In the genomic region with DNA sequence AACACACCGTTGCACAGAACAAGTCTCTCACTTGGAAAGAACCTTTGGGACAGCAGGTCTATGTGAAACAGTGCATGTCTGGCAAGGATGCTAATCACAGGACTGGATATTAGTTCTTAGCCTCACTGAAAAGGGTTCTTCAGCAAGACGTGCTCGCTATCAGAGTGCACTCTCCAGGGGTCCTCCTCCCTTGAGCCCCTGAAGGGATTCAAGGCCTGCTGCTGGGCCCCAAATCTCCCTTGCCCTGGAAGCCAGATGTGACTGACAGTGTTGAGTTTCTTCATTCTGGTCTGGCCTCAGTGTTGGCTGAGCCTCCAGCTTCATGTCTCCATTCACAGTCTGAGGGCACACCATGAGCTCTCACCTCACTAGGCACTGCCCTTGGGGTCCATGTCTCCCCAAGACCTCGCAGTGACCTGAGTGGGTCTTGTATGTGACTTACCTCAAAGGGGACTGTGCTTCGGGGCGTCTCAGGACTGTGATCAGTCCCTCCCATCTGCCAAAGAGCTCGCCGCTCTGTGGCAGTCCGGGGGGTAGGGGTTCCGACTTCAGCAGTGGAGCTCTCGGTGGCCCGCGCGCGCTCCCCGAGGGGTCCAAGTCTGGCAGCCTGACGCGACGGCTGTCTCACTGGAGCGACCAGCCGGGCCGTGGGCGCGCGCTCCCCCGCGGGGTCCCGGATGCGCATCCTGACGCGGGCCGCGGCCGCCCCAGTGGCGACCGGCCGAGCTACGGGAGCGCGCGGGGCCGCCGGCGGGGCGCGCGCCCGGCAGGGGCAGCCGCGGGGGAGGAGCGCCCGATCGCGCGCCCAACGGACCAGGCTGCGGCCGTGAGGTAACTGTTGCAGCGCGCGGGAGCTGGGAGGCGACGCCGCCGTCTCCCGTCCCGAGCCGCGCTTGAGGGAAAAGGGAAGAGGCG, we compare ENCODE assay signal across 8 mouse cellular contexts. TPM values are rescaled to one million over a fixed set of nuclear protein-coding genes. Genes with fewer than 3 reads are reported as not detected.
A peak's percentile ranks its signal among the peaks of the same experiment; 100 is the strongest.
DNase-seq lines count a peak whose midpoint lies in the region; ATAC-seq and TF ChIP-seq lines count a peak whose summit lies in the region.

A gene (plus strand): TSS at position 861 of the 915 bp plus-strand sequence.

- TF ChIP-seq CTCF in cortical plate, adult 2 months (IDR thresholded peaks at IDR 0.05; ENCODE audit: extremely low read depth, insufficient read depth, low read length): no peak
- no peak for TF ChIP-seq CTCF in small intestine, adult 2 months (IDR thresholded peaks at IDR 0.05; ENCODE audit: extremely low read depth, insufficient read length, insufficient replicate concordance, low read depth, low read length)

- ATAC-seq in intestine, embryonic 16.5 days: peak; percentile 88

- peak within 1 kb of the TSS; percentile 97 for H3K4me2 ChIP-seq in intestine, embryonic 16.5 days (ENCODE audit: low read depth, low read length)

- intact Hi-C loops in left cerebral cortex, postnatal 4 days (cut with DNase I): no loop called here

- peak within 1 kb of the TSS; percentile 87 for H3K9ac ChIP-seq in intestine, embryonic 16.5 days (ENCODE audit: low read depth, low read length)

- H3K27me3 ChIP-seq in intestine, embryonic 16.5 days (replicated peaks; ENCODE audit: control insufficient read depth, insufficient read depth, low read length): no peaks in the 10 kb centered on the region
- peaks cover 4% of the 10 kb centered on the region; the same call in 1 of the 2 replicates for H3K27me3 ChIP-seq in small intestine, adult 2 months (ENCODE audit: control insufficient read depth, insufficient read depth, low read length)

- peak within 1 kb of the TSS; percentile 87 for H3K27ac ChIP-seq in cortical plate, adult 2 months (ENCODE audit: insufficient read depth, low read length)
- peak within 1 kb of the TSS; percentile 70 for H3K27ac ChIP-seq in intestine, embryonic 16.5 days (ENCODE audit: low read length)
- peak within 1 kb of the TSS; percentile 41 for H3K27ac ChIP-seq in small intestine, adult 2 months (ENCODE audit: insufficient read depth, low read depth, low read length)

- H3K9me3 ChIP-seq in intestine, embryonic 16.5 days (ENCODE audit: control insufficient read depth, low read length): no peaks in the 10 kb centered on the region

- peak; percentile 31; the same call in 1 of the 2 replicates for TF ChIP-seq POLR2A in cortical plate, adult 2 months (IDR thresholded peaks at IDR 0.05; ENCODE audit: extremely low read depth, insufficient read depth, low read length)
- peak; percentile 60; the same call in 1 of the 2 replicates for TF ChIP-seq POLR2A in small intestine, adult 2 months (IDR thresholded peaks at IDR 0.05; ENCODE audit: low read depth, low read length)

- peak; percentile 81 for DNase-seq in adrenal gland, adult 2 months
- DNase-seq in gonadal fat pad, adult 2 months (ENCODE audit: low read depth): no peak
- peak; percentile 78 for DNase-seq in left cerebral cortex, postnatal 4 days
- peak; percentile 74 for DNase-seq in mesoderm, embryonic 11.5 days (ENCODE audit: low read depth, low spot score)
- DNase-seq in MN1 (ENCODE audit: low spot score): no peak

- H3K4me1 ChIP-seq in cortical plate, adult 2 months (ENCODE audit: control insufficient read depth, insufficient read depth, low read length): no peaks in the 10 kb centered on the region; the same call in 1 of the 2 replicates
- H3K4me1 ChIP-seq in intestine, embryonic 16.5 days (ENCODE audit: control insufficient read depth, insufficient read depth, low read length): peaks cover 3% of the 10 kb centered on the region
- H3K4me1 ChIP-seq in small intestine, adult 2 months (ENCODE audit: control insufficient read depth, insufficient read depth, insufficient read length, low read length): 0 out of 2 replicates have a peak, but pooled peaks cover 6% of the 10 kb centered on the region

- H3K4me3 ChIP-seq in cortical plate, adult 2 months (ENCODE audit: insufficient read depth, low read length): peak within 1 kb of the TSS; percentile 62
- peak within 1 kb of the TSS; percentile 89 for H3K4me3 ChIP-seq in intestine, embryonic 16.5 days (ENCODE audit: low read length)
- H3K4me3 ChIP-seq in small intestine, adult 2 months (ENCODE audit: low read depth, low read length): peak within 1 kb of the TSS; percentile 97

- 3% methylated on average over 68 of the region's 70 CpGs for WGBS in intestine, embryonic 16.5 days
- 4% methylated on average over 70 of the region's 70 CpGs for WGBS in small intestine, adult 2 months

- H3K36me3 ChIP-seq in intestine, embryonic 16.5 days (ENCODE audit: control insufficient read depth, insufficient read depth, low read length): no peaks in the 10 kb centered on the region
- no peaks in the 10 kb centered on the region for H3K36me3 ChIP-seq in small intestine, adult 2 months (ENCODE audit: control insufficient read depth, insufficient read depth, low read length)

RNA-seq across cellular contexts. Expression of the gene that starts here (rescaled TPM):
- total RNA-seq in adrenal gland, adult 2 months (2021): 10 to 100 TPM; 46.7 to 74.0 TPM
- 9.4 and 31.7 TPM in 2 replicates for polyA plus RNA-seq in adrenal gland, adult 2 months (2012; rRNA removed)
- 7.3 and 9.1 TPM in 2 replicates for polyA plus RNA-seq in cortical plate, adult 2 months (2012; rRNA removed)
- 39.1 and 44.4 TPM in 2 replicates for polyA plus RNA-seq in gonadal fat pad, adult 2 months (2012; rRNA removed)
- polyA plus RNA-seq in intestine, embryonic 16.5 days (2015; fragmentation: Nextera tagmentation; extraction: Ambion mirVana): 1.3 and 1.5 TPM in 2 replicates
- 10 to 100 TPM; 11.4 to 12.9 TPM for total RNA-seq in left cerebral cortex, postnatal 4 days (2021)
- 2.1 and 2.6 TPM in 2 replicates for polyA plus RNA-seq in small intestine, adult 2 months (2012; rRNA removed)

Comparison
In these comparisons a context has a peak if more than half of its experiments do, and no peak if none do; other contexts are left out.
1. DNase-seq: peak in adrenal gland, adult 2 months (single experiment), left cerebral cortex, postnatal 4 days (single experiment) and mesoderm, embryonic 11.5 days (single experiment); none in gonadal fat pad, adult 2 months (single experiment) and MN1 (single experiment).
2. Peak in every context shown above with its lines, with median percentiles within 50 percentile points of each other: H3K27ac ChIP-seq and H3K4me3 ChIP-seq.